Mouse (Mus musculus) small intestine, adult 2 months (tissue): ENCODE data around the gene Ppp2r2d. TPM values are rescaled to one million over a fixed set of nuclear protein-coding genes. Genes with fewer than 3 reads are reported as not detected.

Experiments used
- H3K27ac ChIP-seq: fragments of 200-500 bp; 2 replicates; pipeline ENCODE4 v1.5.1; 2012; ENCODE audit warnings: low read depth, low read length, control low read depth, inconsistent platforms; ENCODE audit not compliant: insufficient read depth
- H3K27me3 ChIP-seq: fragments of 200-500 bp; 2 replicates; pipeline ENCODE4 v1.6.1; 2012; ENCODE audit warnings: mild to moderate bottlenecking, moderate library complexity, low read length, inconsistent platforms; ENCODE audit not compliant: control insufficient read depth, insufficient read depth
- H3K36me3 ChIP-seq: fragments of 200-500 bp; 2 replicates; pipeline ENCODE4 v1.6.1; 2012; ENCODE audit warnings: mild to moderate bottlenecking, low read length, control low read depth, inconsistent platforms; ENCODE audit not compliant: control insufficient read depth, insufficient read depth
- H3K4me1 ChIP-seq: fragments of 200-500 bp; 2 replicates; pipeline ENCODE4 v1.6.1; 2012; ENCODE audit warnings: low read length, inconsistent platforms, mixed read lengths; ENCODE audit not compliant: control insufficient read depth, insufficient read depth, insufficient read length
- H3K4me3 ChIP-seq: fragments of 200-500 bp; 2 replicates; pipeline ENCODE4 v1.5.1; 2012; ENCODE audit warnings: low read depth, mild to moderate bottlenecking, control low read depth, inconsistent platforms, low read length, moderate library complexity
- CTCF ChIP-seq: fragments of 200-500 bp; IDR thresholded peaks from 2 replicates; pipeline ENCODE4 v1.5.1; 2012; ENCODE audit warnings: low read depth, mild to moderate bottlenecking, control low read depth, inconsistent platforms, low read length, moderate library complexity, mixed read lengths; ENCODE audit not compliant: insufficient replicate concordance, insufficient read length; ENCODE audit errors: extremely low read depth
- POLR2A ChIP-seq: fragments of 200-500 bp; IDR thresholded peaks from 2 replicates; pipeline ENCODE4 v1.6.1; 2012; ENCODE audit warnings: low read depth, mild to moderate bottlenecking, control low read depth, inconsistent platforms, low read length, moderate library complexity
- WGBS: fragments of 180-500 bp; shearing (Covaris S2); methylation state at CpG from one replicate; pipeline ENCODE4 v1.1.7; 2018; 5-methylcytosine and 5-hydroxymethylcytosine counted together
- polyA plus RNA-seq: library from polyadenylated mRNA; depleted of rRNA; stranded (reverse); fragments of >200 nt; gene quantifications from 2 replicates; pipeline ENCODE4 v1.2.3, GENCODE M21; 2012; rRNA removed

Ppp2r2d gene
- polyA plus RNA-seq: 7.8 and 19.4 TPM in 2 replicates

GRCm38 (mm10) chr7:138845544-138846391, at the start of gene Ppp2r2d, which contains the start of gene Mapk1ip1:
Gene Ppp2r2d (plus strand): TSS chr7:138846079.
Gene Mapk1ip1 (minus strand): TSS chr7:138846273.
- TF ChIP-seq CTCF (peak; percentile 46; the same call in 1 of the 2 replicates), POLR2A (peak; percentile 82)
- Histone ChIP-seq H3K27ac (peak within 1 kb of the TSS; percentile 89), H3K27me3 (no peaks in the 10 kb centered on the region), H3K36me3 (no peaks in the 10 kb centered on the region), H3K4me1 (peaks cover 11% of the 10 kb centered on the region), H3K4me3 (peak within 1 kb of the TSS; percentile 99)
- under 1% methylated on average over 51 of the region's 51 CpGs for WGBS

GRCm38 (mm10) chr7:138803386-138803785, 42.5 kb upstream of the Ppp2r2d start:
- H3K36me3 ChIP-seq: no peaks in the 10 kb centered on the region
- no peak for TF ChIP-seq CTCF
- no peak for TF ChIP-seq POLR2A
- H3K27ac ChIP-seq: no peak overlapping the region
- H3K4me3 ChIP-seq: no peak overlapping the region
- WGBS: 10% methylated on average over 4 of the region's 4 CpGs
- H3K27me3 ChIP-seq: no peaks in the 10 kb centered on the region
- no peaks in the 10 kb centered on the region for H3K4me1 ChIP-seq

DNA sequence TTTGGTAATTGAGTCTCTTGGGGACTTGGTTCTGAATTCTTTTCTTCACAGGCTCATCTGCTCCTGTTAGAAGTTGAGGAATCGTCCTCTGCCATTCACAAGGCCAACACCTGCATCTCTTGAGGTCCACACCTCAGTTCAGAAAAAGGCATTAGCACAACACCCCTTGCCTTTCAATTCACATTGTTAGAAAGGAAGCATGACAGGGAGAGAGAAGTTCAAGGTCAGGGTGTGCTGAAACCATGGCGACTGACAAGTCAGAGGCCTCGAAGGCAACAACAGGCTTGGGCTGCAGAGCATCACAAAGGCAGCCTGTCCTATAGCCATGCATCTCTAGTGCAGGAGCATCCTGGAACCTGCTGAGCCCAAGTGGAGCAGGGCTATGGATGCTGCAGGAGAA, 38.7 kb upstream of the Ppp2r2d start:
- H3K4me1 ChIP-seq: no peaks in the 10 kb centered on the region
- H3K36me3 ChIP-seq: no peaks in the 10 kb centered on the region
- 88% methylated on average over 3 of the region's 3 CpGs for WGBS
- H3K27me3 ChIP-seq: no peaks in the 10 kb centered on the region
- no peak overlapping the region for H3K4me3 ChIP-seq
- H3K27ac ChIP-seq: no peak overlapping the region
- TF ChIP-seq CTCF (no peak), POLR2A (no peak)

- TF ChIP-seq CTCF (no peak), POLR2A (no peak)
- 78% methylated on average over 11 of the region's 11 CpGs for WGBS
- no peaks in the 10 kb centered on the region for H3K4me1 ChIP-seq
- no peak overlapping the region for H3K4me3 ChIP-seq
- no peaks in the 10 kb centered on the region for H3K36me3 ChIP-seq
- no peaks in the 10 kb centered on the region for H3K27me3 ChIP-seq
- H3K27ac ChIP-seq: no peak overlapping the region
Measured at GRCm38 (mm10) chr7:138813213-138813875, 32.5 kb upstream of the Ppp2r2d start.

- Histone ChIP-seq H3K4me1 (no peaks in the 10 kb centered on the region), H3K36me3 (no peaks in the 10 kb centered on the region), H3K4me3 (no peak overlapping the region), H3K27ac (no peak overlapping the region), H3K27me3 (no peaks in the 10 kb centered on the region)
- TF ChIP-seq POLR2A (no peak), CTCF (peak; percentile 15; the same call in 1 of the 2 replicates)
- 47% methylated on average over 4 of the region's 4 CpGs for WGBS
Measured at GRCm38 (mm10) chr7:138818314-138818713, 27.6 kb upstream of the Ppp2r2d start.

DNA sequence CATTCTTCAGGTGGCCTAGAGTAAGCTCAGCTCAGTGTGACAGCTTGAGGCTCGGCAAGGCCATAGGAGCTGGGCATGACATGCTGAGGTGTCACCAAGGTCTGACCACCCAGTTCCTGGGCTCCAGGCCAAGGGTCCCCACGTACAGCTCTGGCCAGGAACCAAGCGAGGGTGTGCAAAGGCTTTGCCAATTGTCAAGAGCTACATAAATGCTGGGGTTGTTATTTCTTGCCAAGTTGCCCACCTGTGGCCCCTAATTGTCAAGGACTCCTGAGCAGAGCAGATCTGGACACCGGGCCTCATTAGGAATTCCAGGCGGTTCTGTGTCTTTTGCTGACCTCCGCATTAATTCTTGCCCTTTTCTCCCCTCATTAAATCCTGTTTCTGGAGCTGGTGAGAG, 21.5 kb upstream of the Ppp2r2d start:
- no peak overlapping the region for H3K27ac ChIP-seq
- no peaks in the 10 kb centered on the region for H3K27me3 ChIP-seq
- TF ChIP-seq POLR2A (no peak), CTCF (no peak)
- no peaks in the 10 kb centered on the region for H3K4me1 ChIP-seq
- WGBS: 80% methylated on average over 6 of the region's 6 CpGs
- no peak overlapping the region for H3K4me3 ChIP-seq
- H3K36me3 ChIP-seq: no peaks in the 10 kb centered on the region

GRCm38 (mm10) chr7:138824995-138825756, 20.7 kb upstream of the Ppp2r2d start:
- no peak overlapping the region for H3K27ac ChIP-seq
- no peak overlapping the region for H3K4me3 ChIP-seq
- no peak for TF ChIP-seq POLR2A
- TF ChIP-seq CTCF: no peak
- no peaks in the 10 kb centered on the region for H3K36me3 ChIP-seq
- whole genome bisulfite sequencing: 72% methylated on average over 19 of the region's 19 CpGs
- no peaks in the 10 kb centered on the region for H3K27me3 ChIP-seq
- no peaks in the 10 kb centered on the region for H3K4me1 ChIP-seq
